Mouse (Mus musculus) heart, adult 2 months (tissue): ENCODE data around the gene Syt14. TPM values are rescaled to one million over a fixed set of nuclear protein-coding genes. Genes with fewer than 3 reads are reported as not detected.

Experiments
- DNase-seq, 2 experiments: peaks; one replicate each; pipeline ENCODE4 v3.0.0; 2021
- H3K27ac ChIP-seq: fragments of 200-600 bp; 2 replicates; pipeline ENCODE4 v1.8.1; 2022
- H3K27me3 ChIP-seq: fragments of 200-500 bp; 2 replicates; pipeline ENCODE4 v1.6.1; 2012; ENCODE audit warnings: mild to moderate bottlenecking, low read length, inconsistent platforms, mixed read lengths; ENCODE audit not compliant: control insufficient read depth, insufficient read depth
- H3K36me3 ChIP-seq: fragments of 200-500 bp; 2 replicates; pipeline ENCODE4 v1.6.1; 2012; ENCODE audit warnings: low read length, inconsistent platforms; ENCODE audit not compliant: control insufficient read depth, insufficient read depth
- H3K4me1 ChIP-seq: fragments of 200-500 bp; 2 replicates; pipeline ENCODE4 v1.6.1; 2011; ENCODE audit warnings: low read length; ENCODE audit not compliant: control insufficient read depth, insufficient read depth
- H3K4me3 ChIP-seq: fragments of 200-600 bp; 2 replicates; pipeline ENCODE4 v1.8.1; 2022
- H3K79me2 ChIP-seq: fragments of 200-500 bp; replicated peaks from 2 replicates; pipeline ENCODE4 v1.6.1; 2012; ENCODE audit warnings: mild to moderate bottlenecking, inconsistent platforms, low read length, moderate library complexity, mixed read lengths; ENCODE audit not compliant: control insufficient read depth, insufficient read depth
- H3K9ac ChIP-seq: fragments of 200-500 bp; 2 replicates; pipeline ENCODE4 v1.6.1; 2012; ENCODE audit warnings: low read depth, mild to moderate bottlenecking, control low read depth, inconsistent platforms, low read length, mixed read lengths
- CTCF ChIP-seq: fragments of 200-600 bp; IDR thresholded peaks from 2 replicates; pipeline ENCODE4 v1.8.1; 2022; ENCODE audit warnings: antibody characterized with exemption, mild to moderate bottlenecking, moderate library complexity
- EP300 ChIP-seq: fragments of 200-500 bp; IDR thresholded peaks from 2 replicates; pipeline ENCODE4 v1.6.1; 2011; ENCODE audit warnings: low read depth, low read length, control low read depth; ENCODE audit not compliant: insufficient read depth
- POLR2A ChIP-seq: fragments of 200-500 bp; IDR thresholded peaks from 2 replicates; pipeline ENCODE4 v1.6.1; 2011; ENCODE audit warnings: mild to moderate bottlenecking, low read depth, low read length, control low read depth; ENCODE audit not compliant: insufficient read depth
- WGBS: fragments of 180-500 bp; shearing (Covaris S2); methylation state at CpG from one replicate; pipeline ENCODE4 v1.1.7; 2018; 5-methylcytosine and 5-hydroxymethylcytosine counted together
- intact Hi-C: fragments of 180-260 bp; cut with DNase I; formaldehyde crosslinking; loops from one replicate; pipeline ENCODE4 v1.15.1; 2025
- polyA plus RNA-seq: library from polyadenylated mRNA; depleted of rRNA; stranded (reverse); fragments of >200 nt; gene quantifications from 2 replicates; pipeline ENCODE4 v1.2.3, GENCODE M21; 2012
- total RNA-seq, 2 experiments: library from RNA; stranded (reverse); gene quantifications; 2 replicates each; pipeline ENCODE4 v1.2.3; 2021

Syt14 gene
- total and polyA plus RNA-seq, 3 experiments, result 0.02 to 0.41 (median 0.34) TPM

DNA sequence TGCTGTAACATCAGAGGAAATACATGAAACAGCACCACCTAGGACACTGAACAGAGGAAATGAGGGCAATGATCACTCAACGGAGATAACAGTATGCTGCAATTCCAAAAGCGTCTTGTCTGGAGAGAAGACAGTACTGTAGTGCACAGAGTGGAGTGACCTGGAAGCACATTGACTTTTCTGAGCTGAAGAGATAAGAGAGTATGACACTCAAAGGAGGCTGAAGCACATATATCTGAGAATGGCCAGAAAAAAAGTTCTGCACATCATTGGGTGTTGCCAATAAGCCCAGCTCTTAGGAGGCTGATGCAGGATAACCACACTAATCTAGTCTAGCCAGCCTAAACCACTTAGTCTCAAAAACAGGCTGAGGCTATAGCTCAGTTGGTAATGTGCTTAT is 34.0 kb downstream of the Syt14 start:
- no peak overlapping the region for H3K4me3 ChIP-seq
- WGBS, result 36% methylated on average over 2 of the region's 2 CpGs
- H3K36me3 ChIP-seq, result no peaks in the 10 kb centered on the region
- intact Hi-C loops, result loop anchor here (2.0 to 10.0 kb wide), 2 partner anchors 125 to 203 kb away; partner anchors contain the start of genes Lamb3 and Traf3ip3
- no peaks in the 10 kb centered on the region for H3K27me3 ChIP-seq
- H3K27ac ChIP-seq, result no peak overlapping the region
- H3K4me1 ChIP-seq, result no peaks in the 10 kb centered on the region
- H3K79me2 ChIP-seq, result no peaks in the 10 kb centered on the region
- TF ChIP-seq POLR2A, result no peak
- TF ChIP-seq EP300, result no peak
- no peak for TF ChIP-seq CTCF
- H3K9ac ChIP-seq, result no peak overlapping the region
- DNase-seq, result no peak

DNA sequence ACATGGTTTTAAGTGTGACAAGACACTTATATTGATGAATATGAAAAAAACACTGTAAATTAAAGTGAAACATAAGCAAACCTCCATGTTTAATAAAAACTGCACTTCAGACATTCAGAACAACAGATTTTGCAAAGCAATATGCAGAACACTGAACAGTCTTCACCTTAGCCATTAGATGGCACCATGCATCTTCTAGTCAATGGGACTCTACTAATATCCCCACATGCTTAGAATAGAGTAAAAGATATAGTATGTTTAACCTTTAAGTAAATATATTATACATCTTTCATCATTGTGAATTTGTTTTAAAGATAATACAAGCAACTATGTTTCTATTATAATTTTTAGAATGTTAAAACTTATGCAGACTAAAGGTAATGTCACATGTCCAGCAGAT is 34.7 kb downstream of the Syt14 start:
- intact Hi-C loops, result loop anchor here (2.0 to 10.0 kb wide), 2 partner anchors 126 to 204 kb away; partner anchors contain the start of genes Lamb3 and Traf3ip3
- no peak for DNase-seq
- Histone ChIP-seq H3K36me3 (no peaks in the 10 kb centered on the region), H3K4me3 (no peak overlapping the region), H3K27me3 (no peaks in the 10 kb centered on the region), H3K79me2 (no peaks in the 10 kb centered on the region), H3K27ac (no peak overlapping the region), H3K9ac (no peak overlapping the region), H3K4me1 (no peaks in the 10 kb centered on the region)
- TF ChIP-seq CTCF (peak; percentile 79), EP300 (no peak), POLR2A (no peak)

DNA sequence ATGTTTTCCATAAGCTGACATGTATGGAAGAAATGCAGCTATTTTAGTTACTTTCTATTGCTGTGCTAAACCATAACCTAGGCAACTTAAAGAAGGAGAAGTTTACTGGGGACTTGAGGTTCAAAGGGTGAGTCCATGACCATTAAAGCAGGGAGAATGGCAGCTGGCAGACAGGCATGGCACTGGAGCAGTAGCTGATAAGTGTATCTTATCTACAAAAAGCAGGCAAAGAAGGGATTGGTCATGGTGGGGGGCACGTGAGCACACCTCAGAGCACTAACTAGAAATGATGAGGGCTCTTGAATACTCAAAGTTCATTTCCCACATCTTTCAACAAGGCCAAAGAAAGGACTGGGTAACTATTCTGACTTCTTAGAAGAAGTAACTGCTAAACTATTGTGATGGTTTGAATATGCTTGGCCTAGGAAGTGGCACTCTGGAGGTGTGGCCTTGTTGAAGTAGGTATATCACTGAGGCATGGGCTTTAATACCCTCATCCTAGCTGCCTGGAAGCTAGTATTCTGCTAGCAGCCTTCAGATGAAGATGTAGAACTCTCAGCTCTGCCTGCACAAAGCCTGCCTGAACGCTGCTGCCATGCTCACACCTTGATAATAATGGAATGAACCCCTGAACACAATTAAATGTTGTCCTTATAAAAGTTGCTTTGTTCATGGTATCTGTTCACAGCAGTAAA is 41.2 kb downstream of the Syt14 start:
- no peaks in the 10 kb centered on the region for H3K27me3 ChIP-seq
- no peak overlapping the region for H3K27ac ChIP-seq
- 57% methylated on average over 2 of the region's 2 CpGs for WGBS
- no peak for DNase-seq
- H3K79me2 ChIP-seq, result no peaks in the 10 kb centered on the region
- no peak overlapping the region for H3K9ac ChIP-seq
- H3K4me1 ChIP-seq, result no peaks in the 10 kb centered on the region
- no peak overlapping the region for H3K4me3 ChIP-seq
- TF ChIP-seq EP300 (no peak), POLR2A (no peak), CTCF (no peak)
- H3K36me3 ChIP-seq, result no peaks in the 10 kb centered on the region
- intact Hi-C loops, result no loop called here

DNA sequence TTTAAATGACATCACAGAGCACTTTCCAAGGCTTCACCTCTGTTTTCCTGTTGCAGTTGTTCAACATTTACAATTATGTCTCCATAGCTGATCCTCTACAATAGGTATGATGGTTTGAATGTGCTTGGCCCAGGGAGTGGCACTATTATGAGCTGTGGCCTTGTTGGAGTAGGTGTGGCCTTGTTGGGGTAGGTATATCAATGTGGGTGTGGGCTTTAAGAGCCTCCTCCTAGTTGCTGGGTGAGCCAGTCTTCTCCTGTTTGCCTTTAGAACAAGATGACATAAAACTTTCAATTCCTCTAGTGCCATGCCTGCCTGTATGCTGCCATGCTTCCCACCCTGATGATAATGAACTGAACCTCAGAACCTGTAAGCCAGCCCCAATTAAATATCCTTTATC is 42.1 kb downstream of the Syt14 start:
- Histone ChIP-seq H3K27ac (no peak overlapping the region), H3K9ac (no peak overlapping the region), H3K27me3 (no peaks in the 10 kb centered on the region), H3K79me2 (no peaks in the 10 kb centered on the region), H3K4me1 (no peaks in the 10 kb centered on the region), H3K4me3 (no peak overlapping the region), H3K36me3 (no peaks in the 10 kb centered on the region)
- DNase-seq, result no peak
- intact Hi-C loops, result no loop called here
- TF ChIP-seq POLR2A, result no peak
- TF ChIP-seq EP300, result no peak
- TF ChIP-seq CTCF, result no peak

DNA sequence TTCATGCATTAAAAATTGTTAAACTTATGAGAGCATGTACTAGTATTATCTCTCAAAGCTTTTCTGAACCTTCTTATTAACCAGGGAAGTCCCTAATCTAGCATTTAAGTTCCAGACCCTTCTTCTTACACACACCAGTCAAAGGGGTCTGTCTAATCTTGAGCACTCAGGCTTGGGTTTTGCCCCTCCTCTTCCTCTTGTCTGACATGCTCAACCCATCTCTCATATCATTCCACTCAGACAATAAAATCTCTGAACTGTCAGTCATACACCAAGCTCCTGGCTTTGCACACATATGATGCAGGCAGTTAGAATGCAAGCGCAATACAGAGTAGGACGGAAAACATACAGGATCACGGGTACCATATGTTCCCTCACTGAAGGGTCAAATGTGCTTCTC is 48.4 kb downstream of the Syt14 start:
- 81% methylated on average over 3 of the region's 3 CpGs for WGBS
- intact Hi-C loops, result no loop called here
- DNase-seq, result no peak

DNA sequence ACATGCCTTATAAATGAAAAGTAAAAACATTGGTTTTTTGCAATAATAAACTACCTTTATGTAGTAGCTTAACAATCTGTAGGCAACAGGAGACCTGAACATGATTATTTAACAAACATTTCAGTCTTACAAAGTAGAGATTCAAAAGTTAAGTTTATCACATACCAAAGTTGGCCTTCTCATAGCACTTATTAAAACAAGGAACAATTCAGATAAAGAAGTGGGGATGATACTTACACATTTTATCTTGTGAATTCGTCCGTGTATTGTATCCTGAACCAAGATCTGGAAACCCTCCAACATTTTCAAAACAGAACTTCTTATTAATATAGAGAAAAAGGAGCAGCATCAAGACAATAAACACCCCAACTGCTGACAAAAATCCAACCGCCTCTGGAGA is 49.1 kb downstream of the Syt14 start:
- DNase-seq, result no peak
- Histone ChIP-seq H3K27ac (no peak overlapping the region), H3K4me1 (no peaks in the 10 kb centered on the region), H3K4me3 (no peak overlapping the region), H3K79me2 (no peaks in the 10 kb centered on the region), H3K36me3 (no peaks in the 10 kb centered on the region), H3K9ac (no peak overlapping the region), H3K27me3 (no peaks in the 10 kb centered on the region)
- WGBS, result 34% methylated on average over 3 of the region's 3 CpGs
- TF ChIP-seq CTCF (no peak), POLR2A (no peak), EP300 (no peak)
- intact Hi-C loops, result no loop called here

More for the DNA sequence above, 48.4 kb downstream of the Syt14 start:
- Histone ChIP-seq H3K27ac (no peak overlapping the region), H3K27me3 (no peaks in the 10 kb centered on the region), H3K4me3 (no peak overlapping the region), H3K79me2 (no peaks in the 10 kb centered on the region), H3K4me1 (no peaks in the 10 kb centered on the region), H3K9ac (no peak overlapping the region), H3K36me3 (no peaks in the 10 kb centered on the region)
- no peak for TF ChIP-seq EP300
- TF ChIP-seq POLR2A, result no peak
- no peak for TF ChIP-seq CTCF
